Mouse (Mus musculus) subcutaneous adipose tissue, adult 2 months (tissue): ENCODE measurements around the gene Mea1. TPM values are rescaled to one million over a fixed set of nuclear protein-coding genes. Genes with fewer than 3 reads are reported as not detected.

Experiments used
- polyA plus RNA-seq: library from polyadenylated mRNA; depleted of rRNA; stranded (reverse); fragments of >200 nt; gene quantifications from 2 replicates; pipeline ENCODE4 v1.2.3, GENCODE M21; 2012; ENCODE audit warnings: low replicate concordance; rRNA removed

Gene Mea1
- 80.7 and 88.9 TPM in 2 replicates for polyA plus RNA-seq

GRCm38 (mm10) chr17:46678416-46678815 lies at the start of gene Mea1:
Mea1 (plus strand) TSS chr17:46678793.

GRCm38 (mm10) chr17:46645561-46646321 lies 32.9 kb upstream of the Mea1 start, which contains the start of the genes Klc4 and Mrpl2:
Klc4 (minus strand) TSS chr17:46646022.
Mrpl2 (plus strand) TSS chr17:46646229.

GRCm38 (mm10) chr17:46650232-46651031 lies 28.2 kb upstream of the Mea1 start, which contains the start of gene Cul7:
Cul7 (plus strand) TSS chr17:46650337.

GRCm38 (mm10) chr17:46673850-46674529 lies 4.6 kb upstream of the Mea1 start, which contains the start of gene Rrp36:
Rrp36 (minus strand) TSS chr17:46674352.

GRCm38 (mm10) chr17:46680760-46681373 lies 2.3 kb downstream of the Mea1 start, which contains the start of gene Klhdc3:
Klhdc3 (minus strand) TSS chr17:46680914.

GRCm38 (mm10) chr17:46704887-46705835 lies 26.6 kb downstream of the Mea1 start, which contains the start of gene Ppp2r5d:
Ppp2r5d (minus strand) TSS chr17:46705111.

GRCm38 (mm10) chr17:46710959-46711597 lies 32.5 kb downstream of the Mea1 start, which contains the start of gene Pex6:
Pex6 (plus strand) TSS chr17:46711463.

GRCm38 (mm10) chr17:46728904-46729318 lies 50.3 kb downstream of the Mea1 start, which contains the start of gene Gnmt:
Gnmt (minus strand) TSS chr17:46729168.

Other genes starting within 250 kb of the Mea1 start
- 1.0 and 1.8 TPM in 2 replicates for gene Crip3, start 249.9 kb upstream of the Mea1 start, polyA plus RNA-seq
- gene Slc22a7, start 240.3 kb upstream of the Mea1 start, polyA plus RNA-seq = not detected in 2 replicates
- gene Ttbk1, start 191.1 kb upstream of the Mea1 start, polyA plus RNA-seq = 0.03 and 0.35 TPM in 2 replicates
- gene Dnph1, start 182.1 kb upstream of the Mea1 start, polyA plus RNA-seq = 0.52 and 9.8 TPM in 2 replicates
- gene Cul9, start 132.4 kb upstream of the Mea1 start, polyA plus RNA-seq = 31.7 and 46.2 TPM in 2 replicates
- 89.3 and 235 TPM in 2 replicates for gene Srf, start 122.6 kb upstream of the Mea1 start, polyA plus RNA-seq
- gene Ptk7, start 49.3 kb upstream of the Mea1 start, polyA plus RNA-seq = 5.1 and 118 TPM in 2 replicates
- gene Klc4, start 32.8 kb upstream of the Mea1 start, polyA plus RNA-seq = 14.9 and 19.2 TPM in 2 replicates
- gene Mrpl2, start 32.6 kb upstream of the Mea1 start, polyA plus RNA-seq = 65.3 and 89.3 TPM in 2 replicates
- gene Cul7, start 28.5 kb upstream of the Mea1 start, polyA plus RNA-seq = 39.0 and 83.9 TPM in 2 replicates
- gene Rrp36, start 4.4 kb upstream of the Mea1 start, polyA plus RNA-seq = 35.9 and 42.6 TPM in 2 replicates
- gene Klhdc3, start 2.1 kb downstream of the Mea1 start, polyA plus RNA-seq = 82.4 and 90.5 TPM in 2 replicates
- gene Ppp2r5d, start 26.3 kb downstream of the Mea1 start, polyA plus RNA-seq = 72.2 and 74.0 TPM in 2 replicates
- gene Pex6, start 32.7 kb downstream of the Mea1 start, polyA plus RNA-seq = 55.9 and 71.7 TPM in 2 replicates
- gene Gnmt, start 50.4 kb downstream of the Mea1 start, polyA plus RNA-seq = 1.9 and 2.7 TPM in 2 replicates
- gene Cnpy3, start 73.4 kb downstream of the Mea1 start, polyA plus RNA-seq = 55.8 and 75.6 TPM in 2 replicates
- gene Ptcra, start 84.9 kb downstream of the Mea1 start, polyA plus RNA-seq = not detected in 2 replicates
- gene 2310039H08Rik, start 93.8 kb downstream of the Mea1 start, polyA plus RNA-seq = 79.9 and 106 TPM in 2 replicates
- 29.2 and 40.1 TPM in 2 replicates for gene Rpl7l1, start 103.9 kb downstream of the Mea1 start, polyA plus RNA-seq
- gene Bicral, start 179.7 kb downstream of the Mea1 start, polyA plus RNA-seq = 7.0 and 16.5 TPM in 2 replicates
- gene Tbcc, start 211.9 kb downstream of the Mea1 start, polyA plus RNA-seq = 17.9 and 25.7 TPM in 2 replicates
- gene Prph2, start 231.7 kb downstream of the Mea1 start, polyA plus RNA-seq = not detected in 2 replicates